Mouse (Mus musculus): ENCODE measurements around the gene Rnf5.
A peak's percentile ranks its signal among the peaks of the same experiment; 100 is the strongest.

The Rnf5 gene

GRCm38 (mm10) chr17:34603375-34604060 lies at the start of gene Rnf5:
Gene Rnf5 (minus strand): TSS chr17:34603690.
- DNase-seq (ENCODE audit: low spot score in 2 of 2) = peak; percentile 100

GRCm38 (mm10) chr17:34652985-34653384 lies 49.5 kb upstream of the Rnf5 start:
- DNase-seq (ENCODE audit: low spot score in 2 of 2) = no peak

- no peak for DNase-seq (ENCODE audit: low spot score in 2 of 2)
These were observed 49.1 kb upstream of the Rnf5 start for GRCm38 (mm10) chr17:34652546-34652945.

- DNase-seq (ENCODE audit: low spot score in 2 of 2) = no peak
These were observed 48.2 kb upstream of the Rnf5 start for GRCm38 (mm10) chr17:34651507-34652221.

- DNase-seq (ENCODE audit: low spot score in 2 of 2) = no peak
These were observed 47.3 kb upstream of the Rnf5 start for GRCm38 (mm10) chr17:34650781-34651180.

GRCm38 (mm10) chr17:34649106-34649864 lies 45.8 kb upstream of the Rnf5 start:
- no peak for DNase-seq (ENCODE audit: low spot score in 2 of 2)

GRCm38 (mm10) chr17:34648141-34648890 lies 44.8 kb upstream of the Rnf5 start:
- DNase-seq (ENCODE audit: low spot score in 2 of 2) = no peak

GRCm38 (mm10) chr17:34646906-34647787 lies 43.7 kb upstream of the Rnf5 start, which contains the start of gene Atf6b:
Gene Atf6b (plus strand): TSS chr17:34647146.
- DNase-seq (ENCODE audit: low spot score in 2 of 2) = peak; percentile 99 to 100

- DNase-seq (ENCODE audit: low spot score in 2 of 2) = peak in 1 of 2 experiments; percentile 56
These were observed 42.5 kb upstream of the Rnf5 start for GRCm38 (mm10) chr17:34645831-34646511.

GRCm38 (mm10) chr17:34645256-34645829 lies 41.9 kb upstream of the Rnf5 start:
- no peak for DNase-seq (ENCODE audit: low spot score in 2 of 2)

- DNase-seq (ENCODE audit: low spot score in 2 of 2) = peak; percentile 98
These were observed 41.1 kb upstream of the Rnf5 start, which contains the start of gene Fkbpl for GRCm38 (mm10) chr17:34644608-34645007. Gene Fkbpl (plus strand): TSS chr17:34644764.

GRCm38 (mm10) chr17:34643944-34644343 lies 40.5 kb upstream of the Rnf5 start:
- DNase-seq (ENCODE audit: low spot score in 2 of 2) = peak in 1 of 2 experiments; percentile 39

- DNase-seq (ENCODE audit: low spot score in 2 of 2) = no peak
These were observed 39.9 kb upstream of the Rnf5 start for GRCm38 (mm10) chr17:34643379-34643778.

GRCm38 (mm10) chr17:34641945-34642344 lies 38.5 kb upstream of the Rnf5 start:
- DNase-seq (ENCODE audit: low spot score in 2 of 2) = no peak

- peak; percentile 53 to 64 for DNase-seq (ENCODE audit: low spot score in 2 of 2)
These were observed 37.5 kb upstream of the Rnf5 start for GRCm38 (mm10) chr17:34640778-34641601.

GRCm38 (mm10) chr17:34639461-34640255 lies 36.2 kb upstream of the Rnf5 start:
- no peak for DNase-seq (ENCODE audit: low spot score in 2 of 2)

GRCm38 (mm10) chr17:34637459-34637858 lies 34.0 kb upstream of the Rnf5 start:
- no peak for DNase-seq (ENCODE audit: low spot score in 2 of 2)

- no peak for DNase-seq (ENCODE audit: low spot score in 2 of 2)
These were observed 32.2 kb upstream of the Rnf5 start for GRCm38 (mm10) chr17:34635671-34636070.
